Comparison of ENCODE assay signal across 10 mouse cellular contexts in genomic region chr11:59393591-59393990, GRCm38 (mm10). TPM values are rescaled to one million over a fixed set of nuclear protein-coding genes. Genes with fewer than 3 reads are reported as not detected.
DNase-seq lines count a peak whose midpoint lies in the region; ATAC-seq and TF ChIP-seq lines count a peak whose summit lies in the region.
"Had no signal": no experiment of that assay in that cellular context is flagged by ENCODE, and none has a peak within 500 bp of the region (broad histone marks: within the 10 kb centered on the region; RNA-seq: fewer than 3 reads in every experiment).

No protein-coding gene starts in this region.

- H3K36me3 ChIP-seq in intestine, embryonic 16.5 days (ENCODE audit: control insufficient read depth, insufficient read depth, low read length) = no peaks in the 10 kb centered on the region

- DNase-seq in layer of hippocampus, adult 2 months (ENCODE audit: low spot score in 2 of 2) = peak; percentile 16 to 39
- DNase-seq in layer of hippocampus, adult 9-10 months (ENCODE audit: low spot score) = no peak
- DNase-seq in adrenal gland, postnatal 10 days = peak; percentile 90
- DNase-seq in fibroblast of lung, adult 2 months (ENCODE audit: low read depth) = peak; percentile 71
- peak; percentile 34 for DNase-seq in neural tube, embryonic 10.5 days (ENCODE audit: extremely low spot score, low spot score)
- DNase-seq in thymus, adult 18-20 months = no peak

- no peak for TF ChIP-seq CTCF in layer of hippocampus, adult 2 months (conservative IDR thresholded peaks at IDR 0.05)

- no peaks in the 10 kb centered on the region for H3K9me3 ChIP-seq in intestine, embryonic 16.5 days (ENCODE audit: control insufficient read depth, low read length)

- ATAC-seq in intestine, embryonic 16.5 days = peak; percentile 42
- no peak for ATAC-seq in activated CD4-positive, CD25-positive, alpha-beta regulatory T cell, adult 4 months
- ATAC-seq: Patski had no signal

- peak overlapping the region; percentile 43; the same call in 1 of the 2 replicates for H3K27ac ChIP-seq in layer of hippocampus, adult 2 months
- peak overlapping the region; percentile 68 for H3K27ac ChIP-seq in intestine, embryonic 16.5 days (ENCODE audit: low read length)

- WGBS in intestine, embryonic 16.5 days = 47% methylated on average over 9 of the region's 9 CpGs

- no peak overlapping the region for H3K4me3 ChIP-seq in layer of hippocampus, adult 2 months
- no peak overlapping the region for H3K4me3 ChIP-seq in intestine, embryonic 16.5 days (ENCODE audit: low read length)

- no peak overlapping the region for H3K4me2 ChIP-seq in intestine, embryonic 16.5 days (ENCODE audit: low read depth, low read length)

- no peaks in the 10 kb centered on the region for H3K27me3 ChIP-seq in intestine, embryonic 16.5 days (replicated peaks; ENCODE audit: control insufficient read depth, insufficient read depth, low read length)
- H3K27me3 ChIP-seq: Patski had no signal

- H3K4me1 ChIP-seq in intestine, embryonic 16.5 days (ENCODE audit: control insufficient read depth, insufficient read depth, low read length) = peaks cover 7% of the 10 kb centered on the region; the same call in 1 of the 2 replicates

- no peak overlapping the region for H3K9ac ChIP-seq in intestine, embryonic 16.5 days (ENCODE audit: low read depth, low read length)

RNA-seq across cellular contexts. Expression of gene Prss38, which starts 18.1 kb away (rescaled TPM):
- total RNA-seq in layer of hippocampus, adult 2 months (2021) = not detected
- total RNA-seq in adrenal gland, postnatal 10 days (2021) = not detected
- not detected in 2 replicates for polyA plus RNA-seq in intestine, embryonic 16.5 days (2015; fragmentation: Nextera tagmentation; extraction: Ambion mirVana)
- not detected for polyA plus RNA-seq in activated CD4-positive, CD25-positive, alpha-beta regulatory T cell, adult 4 months (2017; shearing (Covaris generic))
- polyA plus RNA-seq: heart, postnatal 0 days; Patski had no signal

RNA-seq across cellular contexts. Expression of gene Jmjd4, which starts 56.3 kb away (rescaled TPM):
- total RNA-seq in layer of hippocampus, adult 2 months (2021) = 10 to 100 TPM; 27.0 to 28.0 TPM
- total RNA-seq in adrenal gland, postnatal 10 days (2021) = 1 to 10 TPM; 7.5 to 9.8 TPM
- 7.4 and 8.1 TPM in 2 replicates for polyA plus RNA-seq in intestine, embryonic 16.5 days (2015; fragmentation: Nextera tagmentation; extraction: Ambion mirVana)
- polyA plus RNA-seq in activated CD4-positive, CD25-positive, alpha-beta regulatory T cell, adult 4 months (2017; shearing (Covaris generic)) = 1 to 10 TPM; 3.9 to 5.3 TPM

RNA-seq across cellular contexts. Expression of gene Snap47, which starts 57.4 kb away (rescaled TPM):
- total RNA-seq in layer of hippocampus, adult 2 months (2021) = 100 to 1,000 TPM; 341 to 356 TPM
- 10 to 100 TPM; 56.4 to 56.8 TPM for total RNA-seq in adrenal gland, postnatal 10 days (2021)
- 74.4 and 76.8 TPM in 2 replicates for polyA plus RNA-seq in intestine, embryonic 16.5 days (2015; fragmentation: Nextera tagmentation; extraction: Ambion mirVana)
- polyA plus RNA-seq in activated CD4-positive, CD25-positive, alpha-beta regulatory T cell, adult 4 months (2017; shearing (Covaris generic)) = 10 to 100 TPM; 53.7 to 59.5 TPM

Comparison
In these comparisons a context has a peak if more than half of its experiments do, and no peak if none do; other contexts are left out.
1. DNase-seq: peak in layer of hippocampus, adult 2 months (2 of 2), adrenal gland, postnatal 10 days (single experiment), fibroblast of lung, adult 2 months (single experiment) and neural tube, embryonic 10.5 days (single experiment); none in layer of hippocampus, adult 9-10 months (single experiment) and thymus, adult 18-20 months (0 of 2).
2. RNA of gene Snap47, which starts 57.4 kb away (total RNA-seq): 341 to 356 TPM in layer of hippocampus, adult 2 months; 56.4 to 56.8 TPM in adrenal gland, postnatal 10 days; every median in the first group is over 4 times any median in the second.